Mouse (Mus musculus): ENCODE measurements at regions not wholly inside any gene's neighbourhood (a gene's known extent, or its start where the extent isn't known, plus 50 kb on each side); places are given as distances from the start of the nearest gene placed in this dataset.
A peak's percentile ranks its signal among the peaks of the same experiment; 100 is the strongest.

GRCm38 (mm10) chr9:86230673-86231350 is 233.9 kb downstream of the Ube2cbp start:
- H3K9ac ChIP-seq (ENCODE audit: low read length): no peak overlapping the region
- no peaks in the 10 kb centered on the region for H3K36me3 ChIP-seq (ENCODE audit: control insufficient read depth, insufficient read depth, low read length)
- H3K4me1 ChIP-seq (ENCODE audit: control insufficient read depth in 2 of 2, insufficient read depth in 2 of 2, low read length in 2 of 2): peaks cover 0 to 3% of the 10 kb centered on the region in 2 experiments; a peak in 1 of 4 replicates
- no peak overlapping the region for H3K4me3 ChIP-seq (ENCODE audit: control insufficient read depth in 1 of 2, insufficient read depth in 1 of 2, low read depth in 1 of 2, low read length in 2 of 2)
- H3K4me2 ChIP-seq (ENCODE audit: low read length): no peak overlapping the region
- H3K27ac ChIP-seq (replicated peaks in 1 of 2; ENCODE audit: control insufficient read depth in 1 of 2, insufficient read depth in 1 of 2, low read depth in 2 of 2, low read length in 2 of 2): no peak overlapping the region
- WGBS: 59% methylated on average over 7 of the region's 7 CpGs
- H3K27me3 ChIP-seq (ENCODE audit: control insufficient read depth, insufficient read depth, low read length): no peaks in the 10 kb centered on the region
- no peaks in the 10 kb centered on the region for H3K9me3 ChIP-seq (ENCODE audit: control insufficient read depth, low read length)
- ATAC-seq (ENCODE audit: insufficient number of reproducible peaks, insufficient read depth, low FRiP score, low read depth): no peak

GRCm38 (mm10) chr9:86231692-86232091 is 233.1 kb downstream of the Ube2cbp start:
- Histone ChIP-seq H3K9ac (ENCODE audit: low read length) (no peak overlapping the region), H3K4me2 (ENCODE audit: low read length) (no peak overlapping the region), H3K9me3 (ENCODE audit: control insufficient read depth, low read length) (no peaks in the 10 kb centered on the region), H3K27me3 (ENCODE audit: control insufficient read depth, insufficient read depth, low read length) (no peaks in the 10 kb centered on the region), H3K4me1 (ENCODE audit: control insufficient read depth in 2 of 2, insufficient read depth in 2 of 2, low read length in 2 of 2) (peaks cover 0 to 3% of the 10 kb centered on the region in 2 experiments; a peak in 1 of 4 replicates), H3K36me3 (ENCODE audit: control insufficient read depth, insufficient read depth, low read length) (no peaks in the 10 kb centered on the region), H3K27ac (replicated peaks in 1 of 2; ENCODE audit: control insufficient read depth in 1 of 2, insufficient read depth in 1 of 2, low read depth in 2 of 2, low read length in 2 of 2) (no peak overlapping the region), H3K4me3 (ENCODE audit: control insufficient read depth in 1 of 2, insufficient read depth in 1 of 2, low read depth in 1 of 2, low read length in 2 of 2) (no peak overlapping the region)
- ATAC-seq (ENCODE audit: insufficient number of reproducible peaks, insufficient read depth, low FRiP score, low read depth): no peak
- WGBS: 80% methylated on average over 5 of the region's 5 CpGs

GRCm38 (mm10) chr9:86232174-86232573 is 232.6 kb downstream of the Ube2cbp start:
- no peak overlapping the region for H3K27ac ChIP-seq (replicated peaks in 1 of 2; ENCODE audit: control insufficient read depth in 1 of 2, insufficient read depth in 1 of 2, low read depth in 2 of 2, low read length in 2 of 2)
- no peak for ATAC-seq (ENCODE audit: insufficient number of reproducible peaks, insufficient read depth, low FRiP score, low read depth)

GRCm38 (mm10) chr9:86233775-86234174 is 231.0 kb downstream of the Ube2cbp start:
- H3K27me3 ChIP-seq (ENCODE audit: control insufficient read depth, insufficient read depth, low read length): no peaks in the 10 kb centered on the region
- H3K4me2 ChIP-seq (ENCODE audit: low read length): no peak overlapping the region
- 43% methylated on average over 7 of the region's 7 CpGs for WGBS
- peaks cover 0 to 3% of the 10 kb centered on the region in 2 experiments; a peak in 1 of 4 replicates for H3K4me1 ChIP-seq (ENCODE audit: control insufficient read depth in 2 of 2, insufficient read depth in 2 of 2, low read length in 2 of 2)
- H3K9me3 ChIP-seq (ENCODE audit: control insufficient read depth, low read length): no peaks in the 10 kb centered on the region
- H3K9ac ChIP-seq (ENCODE audit: low read length): no peak overlapping the region
- H3K36me3 ChIP-seq (ENCODE audit: control insufficient read depth, insufficient read depth, low read length): no peaks in the 10 kb centered on the region
- no peak overlapping the region for H3K4me3 ChIP-seq (ENCODE audit: control insufficient read depth in 1 of 2, insufficient read depth in 1 of 2, low read depth in 1 of 2, low read length in 2 of 2)
- no peak overlapping the region for H3K27ac ChIP-seq (replicated peaks in 1 of 2; ENCODE audit: control insufficient read depth in 1 of 2, insufficient read depth in 1 of 2, low read depth in 2 of 2, low read length in 2 of 2)
- no peak; the same call in 1 of the 2 replicates for ATAC-seq (ENCODE audit: insufficient number of reproducible peaks, insufficient read depth, low FRiP score, low read depth)

More at GRCm38 (mm10) chr9:86232174-86232573, 232.6 kb downstream of the Ube2cbp start:
- H3K4me2 ChIP-seq (ENCODE audit: low read length): no peak overlapping the region
- H3K4me3 ChIP-seq (ENCODE audit: control insufficient read depth in 1 of 2, insufficient read depth in 1 of 2, low read depth in 1 of 2, low read length in 2 of 2): no peak overlapping the region
- no peaks in the 10 kb centered on the region for H3K27me3 ChIP-seq (ENCODE audit: control insufficient read depth, insufficient read depth, low read length)
- no peaks in the 10 kb centered on the region for H3K9me3 ChIP-seq (ENCODE audit: control insufficient read depth, low read length)
- 62% methylated on average over 1 of the region's 1 CpGs for WGBS
- H3K4me1 ChIP-seq (ENCODE audit: control insufficient read depth in 2 of 2, insufficient read depth in 2 of 2, low read length in 2 of 2): peaks cover 0 to 3% of the 10 kb centered on the region in 2 experiments; a peak in 1 of 4 replicates
- H3K9ac ChIP-seq (ENCODE audit: low read length): no peak overlapping the region
- no peaks in the 10 kb centered on the region for H3K36me3 ChIP-seq (ENCODE audit: control insufficient read depth, insufficient read depth, low read length)

- H3K36me3 ChIP-seq (ENCODE audit: control insufficient read depth, insufficient read depth, low read length): no peaks in the 10 kb centered on the region
- no peak overlapping the region for H3K4me2 ChIP-seq (ENCODE audit: low read length)
- no peak overlapping the region for H3K27ac ChIP-seq (replicated peaks in 1 of 2; ENCODE audit: control insufficient read depth in 1 of 2, insufficient read depth in 1 of 2, low read depth in 2 of 2, low read length in 2 of 2)
- no peak overlapping the region for H3K4me3 ChIP-seq (ENCODE audit: control insufficient read depth in 1 of 2, insufficient read depth in 1 of 2, low read depth in 1 of 2, low read length in 2 of 2)
- H3K9ac ChIP-seq (ENCODE audit: low read length): no peak overlapping the region
- WGBS: 90% methylated on average over 4 of the region's 4 CpGs
- peaks cover 0 to 10% of the 10 kb centered on the region in 2 experiments; a peak in 3 of 4 replicates for H3K4me1 ChIP-seq (ENCODE audit: control insufficient read depth in 2 of 2, insufficient read depth in 2 of 2, low read length in 2 of 2)
- H3K27me3 ChIP-seq (ENCODE audit: control insufficient read depth, insufficient read depth, low read length): no peaks in the 10 kb centered on the region
- H3K9me3 ChIP-seq (ENCODE audit: control insufficient read depth, low read length): no peaks in the 10 kb centered on the region
- no peak for ATAC-seq (ENCODE audit: insufficient number of reproducible peaks, insufficient read depth, low FRiP score, low read depth)
Measured at GRCm38 (mm10) chr9:86238691-86239090, 226.1 kb downstream of the Ube2cbp start.

- Histone ChIP-seq H3K36me3 (ENCODE audit: control insufficient read depth, insufficient read depth, low read length) (no peaks in the 10 kb centered on the region), H3K27me3 (ENCODE audit: control insufficient read depth, insufficient read depth, low read length) (no peaks in the 10 kb centered on the region), H3K4me2 (ENCODE audit: low read length) (peak overlapping the region; percentile 25), H3K4me1 (ENCODE audit: control insufficient read depth in 2 of 2, insufficient read depth in 2 of 2, low read length in 2 of 2) (peaks cover 0 to 8% of the 10 kb centered on the region in 2 experiments; a peak in 3 of 4 replicates), H3K27ac (replicated peaks in 1 of 2; ENCODE audit: control insufficient read depth in 1 of 2, insufficient read depth in 1 of 2, low read depth in 2 of 2, low read length in 2 of 2) (no peak overlapping the region), H3K4me3 (ENCODE audit: control insufficient read depth in 1 of 2, insufficient read depth in 1 of 2, low read depth in 1 of 2, low read length in 2 of 2) (no peak overlapping the region), H3K9ac (ENCODE audit: low read length) (no peak overlapping the region), H3K9me3 (ENCODE audit: control insufficient read depth, low read length) (no peaks in the 10 kb centered on the region)
- no peak for ATAC-seq (ENCODE audit: insufficient number of reproducible peaks, insufficient read depth, low FRiP score, low read depth)
- 12% methylated on average over 2 of the region's 2 CpGs for WGBS
Measured at GRCm38 (mm10) chr9:86240287-86240686, 224.5 kb downstream of the Ube2cbp start.

- no peak for ATAC-seq (ENCODE audit: insufficient number of reproducible peaks, insufficient read depth, low FRiP score, low read depth)
- 21% methylated on average over 7 of the region's 7 CpGs for WGBS
Measured at GRCm38 (mm10) chr9:86240896-86241295, 223.9 kb downstream of the Ube2cbp start.

More at GRCm38 (mm10) chr9:86240896-86241295, 223.9 kb downstream of the Ube2cbp start:
- no peaks in the 10 kb centered on the region for H3K9me3 ChIP-seq (ENCODE audit: control insufficient read depth, low read length)
- H3K4me1 ChIP-seq (ENCODE audit: control insufficient read depth in 2 of 2, insufficient read depth in 2 of 2, low read length in 2 of 2): peaks cover 0 to 7% of the 10 kb centered on the region in 2 experiments; a peak in 3 of 4 replicates
- no peak overlapping the region for H3K4me3 ChIP-seq (ENCODE audit: control insufficient read depth in 1 of 2, insufficient read depth in 1 of 2, low read depth in 1 of 2, low read length in 2 of 2)
- H3K9ac ChIP-seq (ENCODE audit: low read length): no peak overlapping the region
- H3K36me3 ChIP-seq (ENCODE audit: control insufficient read depth, insufficient read depth, low read length): no peaks in the 10 kb centered on the region
- H3K27ac ChIP-seq (replicated peaks in 1 of 2; ENCODE audit: control insufficient read depth in 1 of 2, insufficient read depth in 1 of 2, low read depth in 2 of 2, low read length in 2 of 2): no peak overlapping the region
- no peaks in the 10 kb centered on the region for H3K27me3 ChIP-seq (ENCODE audit: control insufficient read depth, insufficient read depth, low read length)
- H3K4me2 ChIP-seq (ENCODE audit: low read length): no peak overlapping the region
